Mouse (Mus musculus): Measurements from ENCODE around the gene Vmn1r121. TPM values are rescaled to one million over a fixed set of nuclear protein-coding genes. Genes with fewer than 3 reads are reported as not detected.
"Not testable (repeated sequence)": the region's sequence is repeated elsewhere in the genome, so short reads cannot be mapped to it uniquely, and the experiment has no call there.

The Vmn1r121 gene
- polyA plus RNA-seq (2012; rRNA removed) = not detected in 2 replicates

GRCm38 (mm10) chr7:21098413-21098812 is at the start of gene Vmn1r121:
Gene Vmn1r121 (minus strand): TSS chr7:21098513.
- 74% methylated on average over 5 of the region's 5 CpGs for WGBS
- H3K4me3 ChIP-seq (ENCODE audit: low read depth, low read length); H3K27ac ChIP-seq (ENCODE audit: insufficient read depth, low read depth, low read length); H3K27me3 ChIP-seq (ENCODE audit: control insufficient read depth, insufficient read depth, low read length); H3K36me3 ChIP-seq (ENCODE audit: control insufficient read depth, insufficient read depth, low read length); H3K4me1 ChIP-seq (ENCODE audit: control insufficient read depth, insufficient read depth, insufficient read length, low read length): not testable (repeated sequence)

GRCm38 (mm10) chr7:21134028-21134427 is 35.7 kb upstream of the Vmn1r121 start, which contains the start of gene Vmn1r122:
Gene Vmn1r122 (minus strand): TSS chr7:21134128.
- not testable (repeated sequence) for H3K27me3 ChIP-seq (ENCODE audit: control insufficient read depth, insufficient read depth, low read length); H3K4me3 ChIP-seq (ENCODE audit: low read depth, low read length); H3K4me1 ChIP-seq (ENCODE audit: control insufficient read depth, insufficient read depth, insufficient read length, low read length); H3K36me3 ChIP-seq (ENCODE audit: control insufficient read depth, insufficient read depth, low read length); H3K27ac ChIP-seq (ENCODE audit: insufficient read depth, low read depth, low read length)
- 46% methylated on average over 2 of the region's 3 CpGs for WGBS

- not testable (repeated sequence) for H3K27ac ChIP-seq (ENCODE audit: insufficient read depth, low read depth, low read length); H3K36me3 ChIP-seq (ENCODE audit: control insufficient read depth, insufficient read depth, low read length); H3K4me1 ChIP-seq (ENCODE audit: control insufficient read depth, insufficient read depth, insufficient read length, low read length); H3K27me3 ChIP-seq (ENCODE audit: control insufficient read depth, insufficient read depth, low read length); H3K4me3 ChIP-seq (ENCODE audit: low read depth, low read length)
- whole genome bisulfite sequencing = 67% methylated on average over 1 of the region's 1 CpGs
These were observed 44.6 kb downstream of the Vmn1r121 start, which contains the start of gene Vmn1r120 for GRCm38 (mm10) chr7:21053684-21054083. Gene Vmn1r120 (minus strand): TSS chr7:21053784.

Other genes starting within 250 kb of the Vmn1r121 start
- gene Vmn1r116, start 226.3 kb downstream of the Vmn1r121 start, polyA plus RNA-seq (2012; rRNA removed) = not detected in 2 replicates
- gene Vmn1r117, start 214.4 kb downstream of the Vmn1r121 start, polyA plus RNA-seq (2012; rRNA removed) = not detected in 2 replicates
- not detected in 2 replicates for gene Vmn1r118, start 186.2 kb downstream of the Vmn1r121 start, polyA plus RNA-seq (2012; rRNA removed)
- not detected in 2 replicates for gene Vmn1r119, start 86.1 kb downstream of the Vmn1r121 start, polyA plus RNA-seq (2012; rRNA removed)
- not detected in 2 replicates for gene Vmn1r120, start 44.7 kb downstream of the Vmn1r121 start, polyA plus RNA-seq (2012; rRNA removed)
- gene Vmn1r122, start 35.6 kb upstream of the Vmn1r121 start, polyA plus RNA-seq (2012; rRNA removed) = not detected in 2 replicates
- gene Vmn1r123, start 63.7 kb upstream of the Vmn1r121 start, polyA plus RNA-seq (2012; rRNA removed) = not detected in 2 replicates
- not detected in 2 replicates for gene Gm5157, start 91.9 kb upstream of the Vmn1r121 start, polyA plus RNA-seq (2012; rRNA removed)
- gene Vmn1r124, start 162.1 kb upstream of the Vmn1r121 start, polyA plus RNA-seq (2012; rRNA removed) = not detected in 2 replicates
- not detected in 2 replicates for gene Vmn1r125, start 173.7 kb upstream of the Vmn1r121 start, polyA plus RNA-seq (2012; rRNA removed)
- gene Vmn1r126, start 203.0 kb upstream of the Vmn1r121 start, polyA plus RNA-seq (2012; rRNA removed) = not detected in 2 replicates
- gene Vmn1r127, start 221.3 kb upstream of the Vmn1r121 start, polyA plus RNA-seq (2012; rRNA removed) = not detected in 2 replicates

Data from small intestine, adult 2 months (tissue).